Mouse (Mus musculus) embryo, embryonic 10.5 days (tissue): ENCODE data around the gene Cdsn.

Experiments used
- DNase-seq: peaks from one replicate; pipeline ENCODE4 v3.0.0-alpha.2; 2015; ENCODE audit warnings: low spot score

The Cdsn gene

GRCm38 (mm10) chr17:35537421-35537820 lies 14.5 kb upstream of the Cdsn start:
- no peak for DNase-seq

GRCm38 (mm10) chr17:35538476-35538875 lies 13.5 kb upstream of the Cdsn start:
- no peak for DNase-seq

GRCm38 (mm10) chr17:35539540-35539939 lies 12.4 kb upstream of the Cdsn start:
- no peak for DNase-seq

- DNase-seq: no peak
Observed at GRCm38 (mm10) chr17:35542761-35543411, 9.0 kb upstream of the Cdsn start.

- DNase-seq: peak; percentile 30
Observed at GRCm38 (mm10) chr17:35543412-35543861, 8.5 kb upstream of the Cdsn start.

- DNase-seq: no peak
Observed at GRCm38 (mm10) chr17:35544001-35544400, 7.9 kb upstream of the Cdsn start.

- peak; percentile 76 for DNase-seq
Observed at GRCm38 (mm10) chr17:35544680-35545079, 7.2 kb upstream of the Cdsn start.

GRCm38 (mm10) chr17:35547465-35547864 lies 4.5 kb upstream of the Cdsn start:
- DNase-seq: no peak

- DNase-seq: no peak
Observed at GRCm38 (mm10) chr17:35548636-35549035, 3.3 kb upstream of the Cdsn start.

- no peak for DNase-seq
Observed at GRCm38 (mm10) chr17:35549437-35550142, 2.3 kb upstream of the Cdsn start.

- DNase-seq: no peak
Observed at GRCm38 (mm10) chr17:35550143-35550494, 1.8 kb upstream of the Cdsn start.

GRCm38 (mm10) chr17:35550871-35551270 lies 1.1 kb upstream of the Cdsn start:
- no peak for DNase-seq

- DNase-seq: no peak
Observed at GRCm38 (mm10) chr17:35554321-35554720, 2.4 kb downstream of the Cdsn start.

GRCm38 (mm10) chr17:35554761-35555397 lies 3.0 kb downstream of the Cdsn start:
- DNase-seq: no peak

- no peak for DNase-seq
Observed at GRCm38 (mm10) chr17:35556186-35556765, 4.3 kb downstream of the Cdsn start.

GRCm38 (mm10) chr17:35556812-35557211 lies 4.9 kb downstream of the Cdsn start:
- DNase-seq: peak; percentile 74

- DNase-seq: no peak
Observed at GRCm38 (mm10) chr17:35557351-35557750, 5.4 kb downstream of the Cdsn start.

- no peak for DNase-seq
Observed at GRCm38 (mm10) chr17:35558216-35558615, 6.3 kb downstream of the Cdsn start.

GRCm38 (mm10) chr17:35567150-35567549 lies 15.2 kb downstream of the Cdsn start, which contains the start of gene 2300002M23Rik:
TSS of gene 2300002M23Rik (plus strand) at chr17:35567450.
- no peak for DNase-seq

GRCm38 (mm10) chr17:35567767-35568166 lies 15.8 kb downstream of the Cdsn start:
- DNase-seq: no peak

GRCm38 (mm10) chr17:35569091-35569944 lies 17.4 kb downstream of the Cdsn start:
- DNase-seq: peak; percentile 44

GRCm38 (mm10) chr17:35570836-35571235 lies 18.9 kb downstream of the Cdsn start:
- no peak for DNase-seq
